Mouse (Mus musculus): ENCODE measurements around the gene Clip3. TPM values are rescaled to one million over a fixed set of nuclear protein-coding genes. Genes with fewer than 3 reads are reported as not detected.

Gene Clip3
- polyA plus RNA-seq, 1 experiment from 2014 or later, result 52.5 TPM

- H3K4me3 ChIP-seq (ENCODE audit: low read depth, low read length), result no peak overlapping the region
- H3K27ac ChIP-seq (replicated peaks; ENCODE audit: low read depth, low read length), result no peak overlapping the region
- no peaks in the 10 kb centered on the region for H3K4me1 ChIP-seq (ENCODE audit: control insufficient read depth, insufficient read depth, low read length)
- no peak overlapping the region for H3K4me2 ChIP-seq (ENCODE audit: low read depth, low read length)
- H3K36me3 ChIP-seq (replicated peaks; ENCODE audit: control insufficient read depth, insufficient read depth, low read depth, low read length), result peaks cover 22% of the 10 kb centered on the region
- no peak overlapping the region for H3K9ac ChIP-seq (replicated peaks; ENCODE audit: low read length)
- H3K9me3 ChIP-seq (replicated peaks; ENCODE audit: control insufficient read depth, low read length), result no peaks in the 10 kb centered on the region
- ATAC-seq (replicated peaks; ENCODE audit: insufficient number of reproducible peaks, low FRiP score, low TSS enrichment, low read depth) (no peak), DNase-seq (ENCODE audit: low spot score) (peak; percentile 43)
- no peaks in the 10 kb centered on the region for H3K27me3 ChIP-seq (ENCODE audit: control insufficient read depth, insufficient read depth, low read length)
- WGBS, result 54% methylated on average over 3 of the region's 3 CpGs
Observed at GRCm38 (mm10) chr7:30300914-30301313, 9.4 kb downstream of the Clip3 start.

- Histone ChIP-seq H3K4me1 (ENCODE audit: control insufficient read depth, insufficient read depth, low read length) (no peaks in the 10 kb centered on the region), H3K27ac (replicated peaks; ENCODE audit: low read depth, low read length) (no peak overlapping the region), H3K4me3 (ENCODE audit: low read depth, low read length) (no peak overlapping the region), H3K36me3 (replicated peaks; ENCODE audit: control insufficient read depth, insufficient read depth, low read depth, low read length) (peaks cover 16% of the 10 kb centered on the region), H3K4me2 (ENCODE audit: low read depth, low read length) (no peak overlapping the region), H3K9me3 (replicated peaks; ENCODE audit: control insufficient read depth, low read length) (no peaks in the 10 kb centered on the region), H3K27me3 (ENCODE audit: control insufficient read depth, insufficient read depth, low read length) (no peaks in the 10 kb centered on the region), H3K9ac (replicated peaks; ENCODE audit: low read length) (no peak overlapping the region)
- DNase-seq (ENCODE audit: low spot score) (peak; percentile 27), ATAC-seq (replicated peaks; ENCODE audit: insufficient number of reproducible peaks, low FRiP score, low TSS enrichment, low read depth) (no peak)
- 89% methylated on average over 16 of the region's 16 CpGs for WGBS
Observed at GRCm38 (mm10) chr7:30306083-30306779, 14.7 kb downstream of the Clip3 start.

- H3K4me2 ChIP-seq (ENCODE audit: low read depth, low read length), result peak within 1 kb of the TSS; percentile 77
- no peaks in the 10 kb centered on the region for H3K9me3 ChIP-seq (replicated peaks; ENCODE audit: control insufficient read depth, low read length)
- no peak within 1 kb of the TSS for H3K27ac ChIP-seq (replicated peaks; ENCODE audit: low read depth, low read length)
- no peaks in the 10 kb centered on the region for H3K4me1 ChIP-seq (ENCODE audit: control insufficient read depth, insufficient read depth, low read length)
- H3K36me3 ChIP-seq (replicated peaks; ENCODE audit: control insufficient read depth, insufficient read depth, low read depth, low read length), result peaks cover 7% of the 10 kb centered on the region
- WGBS, result 4% methylated on average over 27 of the region's 27 CpGs
- H3K27me3 ChIP-seq (ENCODE audit: control insufficient read depth, insufficient read depth, low read length), result no peaks in the 10 kb centered on the region
- DNase-seq (ENCODE audit: low spot score) (peak; percentile 96), ATAC-seq (replicated peaks; ENCODE audit: insufficient number of reproducible peaks, low FRiP score, low TSS enrichment, low read depth) (peak; percentile 100)
- peak within 1 kb of the TSS; percentile 51 for H3K4me3 ChIP-seq (ENCODE audit: low read depth, low read length)
- H3K9ac ChIP-seq (replicated peaks; ENCODE audit: low read length), result peak within 1 kb of the TSS; percentile 54
Observed at GRCm38 (mm10) chr7:30308076-30309005, 16.8 kb downstream of the Clip3 start, which contains the start of gene Alkbh6. Gene Alkbh6 (plus strand): TSS chr7:30308717.

GRCm38 (mm10) chr7:30309395-30310129, 18.0 kb downstream of the Clip3 start:
- H3K27me3 ChIP-seq (ENCODE audit: control insufficient read depth, insufficient read depth, low read length), result no peaks in the 10 kb centered on the region
- peak overlapping the region; percentile 54 for H3K9ac ChIP-seq (replicated peaks; ENCODE audit: low read length)
- peak overlapping the region; percentile 77 for H3K4me2 ChIP-seq (ENCODE audit: low read depth, low read length)
- H3K27ac ChIP-seq (replicated peaks; ENCODE audit: low read depth, low read length), result no peak overlapping the region
- no peaks in the 10 kb centered on the region for H3K9me3 ChIP-seq (replicated peaks; ENCODE audit: control insufficient read depth, low read length)
- H3K4me3 ChIP-seq (ENCODE audit: low read depth, low read length), result peak overlapping the region; percentile 51
- 61% methylated on average over 15 of the region's 15 CpGs for WGBS
- H3K4me1 ChIP-seq (ENCODE audit: control insufficient read depth, insufficient read depth, low read length), result no peaks in the 10 kb centered on the region
- no peaks in the 10 kb centered on the region; the same call in 1 of the 2 replicates for H3K36me3 ChIP-seq (replicated peaks; ENCODE audit: control insufficient read depth, insufficient read depth, low read depth, low read length)
- DNase-seq (ENCODE audit: low spot score) (no peak), ATAC-seq (replicated peaks; ENCODE audit: insufficient number of reproducible peaks, low FRiP score, low TSS enrichment, low read depth) (no peak)

GRCm38 (mm10) chr7:30310136-30310535, 18.6 kb downstream of the Clip3 start:
- ATAC-seq (replicated peaks; ENCODE audit: insufficient number of reproducible peaks, low FRiP score, low TSS enrichment, low read depth) (no peak), DNase-seq (ENCODE audit: low spot score) (no peak)
- WGBS, result 86% methylated on average over 12 of the region's 12 CpGs
- no peaks in the 10 kb centered on the region for H3K4me1 ChIP-seq (ENCODE audit: control insufficient read depth, insufficient read depth, low read length)
- H3K36me3 ChIP-seq (replicated peaks; ENCODE audit: control insufficient read depth, insufficient read depth, low read depth, low read length), result no peaks in the 10 kb centered on the region; the same call in 1 of the 2 replicates
- H3K9ac ChIP-seq (replicated peaks; ENCODE audit: low read length), result no peak overlapping the region
- H3K27me3 ChIP-seq (ENCODE audit: control insufficient read depth, insufficient read depth, low read length), result no peaks in the 10 kb centered on the region
- no peak overlapping the region for H3K27ac ChIP-seq (replicated peaks; ENCODE audit: low read depth, low read length)
- no peaks in the 10 kb centered on the region for H3K9me3 ChIP-seq (replicated peaks; ENCODE audit: control insufficient read depth, low read length)
- no peak overlapping the region for H3K4me3 ChIP-seq (ENCODE audit: low read depth, low read length)
- H3K4me2 ChIP-seq (ENCODE audit: low read depth, low read length), result no peak overlapping the region

GRCm38 (mm10) chr7:30313666-30314320, 22.3 kb downstream of the Clip3 start:
- ATAC-seq (replicated peaks; ENCODE audit: insufficient number of reproducible peaks, low FRiP score, low TSS enrichment, low read depth), result no peak
- Histone ChIP-seq H3K27me3 (ENCODE audit: control insufficient read depth, insufficient read depth, low read length) (no peaks in the 10 kb centered on the region), H3K9ac (replicated peaks; ENCODE audit: low read length) (no peak overlapping the region), H3K36me3 (replicated peaks; ENCODE audit: control insufficient read depth, insufficient read depth, low read depth, low read length) (no peaks in the 10 kb centered on the region; the same call in 1 of the 2 replicates), H3K4me1 (ENCODE audit: control insufficient read depth, insufficient read depth, low read length) (0 out of 2 replicates have a peak, but pooled peaks cover 2% of the 10 kb centered on the region), H3K27ac (replicated peaks; ENCODE audit: low read depth, low read length) (no peak overlapping the region), H3K4me3 (ENCODE audit: low read depth, low read length) (no peak overlapping the region), H3K9me3 (replicated peaks; ENCODE audit: control insufficient read depth, low read length) (no peaks in the 10 kb centered on the region), H3K4me2 (ENCODE audit: low read depth, low read length) (no peak overlapping the region)
- 44% methylated on average over 27 of the region's 27 CpGs for WGBS
- no peak for DNase-seq (ENCODE audit: low spot score)

GRCm38 (mm10) chr7:30314721-30315155, 23.2 kb downstream of the Clip3 start, which contains the start of gene Syne4:
Gene Syne4 (plus strand): TSS chr7:30314807.
- 0 out of 2 replicates have a peak, but pooled peaks cover 2% of the 10 kb centered on the region for H3K4me1 ChIP-seq (ENCODE audit: control insufficient read depth, insufficient read depth, low read length)
- no peaks in the 10 kb centered on the region; the same call in 1 of the 2 replicates for H3K36me3 ChIP-seq (replicated peaks; ENCODE audit: control insufficient read depth, insufficient read depth, low read depth, low read length)
- peak within 1 kb of the TSS; percentile 48 for H3K9ac ChIP-seq (replicated peaks; ENCODE audit: low read length)
- H3K27me3 ChIP-seq (ENCODE audit: control insufficient read depth, insufficient read depth, low read length), result no peaks in the 10 kb centered on the region
- H3K9me3 ChIP-seq (replicated peaks; ENCODE audit: control insufficient read depth, low read length), result no peaks in the 10 kb centered on the region
- H3K4me3 ChIP-seq (ENCODE audit: low read depth, low read length), result peak within 1 kb of the TSS; percentile 49
- ATAC-seq (replicated peaks; ENCODE audit: insufficient number of reproducible peaks, low FRiP score, low TSS enrichment, low read depth), result peak; percentile 72
- DNase-seq (ENCODE audit: low spot score), result peak; percentile 84
- 1% methylated on average over 9 of the region's 9 CpGs for WGBS
- 0 out of 2 replicates have a peak within 1 kb of the TSS, but pooled peaks have one; percentile 15 for H3K27ac ChIP-seq (replicated peaks; ENCODE audit: low read depth, low read length)
- H3K4me2 ChIP-seq (ENCODE audit: low read depth, low read length), result peak within 1 kb of the TSS; percentile 54

Measured in embryonic facial prominence, embryonic 11.5 days (tissue).